In the genomic region with DNA sequence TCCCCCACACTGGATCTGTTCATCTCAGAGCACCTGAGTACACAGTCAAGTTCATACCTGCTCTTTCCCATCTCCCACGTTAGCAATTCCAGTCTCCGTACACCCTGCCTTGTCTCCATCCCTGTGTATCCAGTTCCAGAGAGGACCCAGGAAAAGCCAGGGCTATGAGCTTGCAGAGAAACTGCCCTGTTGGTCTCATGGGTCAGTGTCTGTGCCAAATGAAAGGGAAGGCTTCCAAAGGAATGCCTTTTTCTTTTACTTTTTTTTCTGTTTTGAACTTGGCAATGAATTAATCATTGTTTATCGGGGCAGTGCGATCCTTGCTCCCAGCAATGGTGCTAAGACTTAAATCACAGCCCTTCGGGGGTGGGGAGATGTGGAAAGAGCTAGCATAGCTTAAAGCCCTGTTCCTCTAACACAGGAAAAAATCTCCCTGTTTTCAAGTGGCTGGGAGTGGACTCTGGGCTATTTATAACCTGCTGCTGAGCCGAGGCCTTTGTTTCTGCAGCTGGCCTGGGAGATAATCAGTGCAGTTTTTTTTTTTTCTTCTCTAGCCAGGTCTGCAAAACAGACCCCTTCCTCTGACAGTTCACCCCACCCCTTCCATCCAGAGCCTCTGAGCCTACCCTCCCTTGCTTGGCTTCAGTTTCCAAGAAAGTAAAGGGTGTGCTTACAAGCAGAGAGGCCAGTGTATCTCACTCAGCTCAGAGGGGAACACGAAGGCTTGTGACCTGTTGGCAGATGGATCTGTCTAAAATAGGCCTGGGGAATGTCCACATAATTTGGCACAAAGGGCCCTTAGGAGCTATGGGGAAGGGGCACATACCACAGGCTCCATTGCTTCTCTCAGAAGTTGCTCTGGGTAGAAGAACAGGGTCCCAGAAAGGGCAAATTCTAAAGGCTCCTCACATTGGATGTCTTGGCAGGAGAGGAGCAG, we compare ENCODE assay signal across 8 mouse cellular contexts.
DNase-seq lines count a peak whose midpoint lies in the region; ATAC-seq lines count a peak whose summit lies in the region.

No protein-coding gene starts in this region.

- WGBS in forebrain, embryonic 10.5 days, result 28% methylated on average over 7 of the region's 7 CpGs
- WGBS in limb, embryonic 11.5 days, result 22% methylated on average over 7 of the region's 7 CpGs
- 7% methylated on average over 7 of the region's 7 CpGs for WGBS in midbrain, embryonic 13.5 days

- no peak overlapping the region for H3K4me2 ChIP-seq in limb, embryonic 11.5 days (ENCODE audit: low read depth, severe bottlenecking)
- no peak overlapping the region for H3K4me2 ChIP-seq in midbrain, embryonic 13.5 days (replicated peaks)

- no peaks in the 10 kb centered on the region for H3K9me3 ChIP-seq in forebrain, embryonic 10.5 days
- H3K9me3 ChIP-seq in limb, embryonic 11.5 days (ENCODE audit: control insufficient read depth, low read length), result no peaks in the 10 kb centered on the region
- H3K9me3 ChIP-seq in midbrain, embryonic 13.5 days, result no peaks in the 10 kb centered on the region

- no peaks in the 10 kb centered on the region for H3K36me3 ChIP-seq in forebrain, embryonic 10.5 days (replicated peaks)
- H3K36me3 ChIP-seq in limb, embryonic 11.5 days (ENCODE audit: control insufficient read depth, insufficient read depth, low read length), result no peaks in the 10 kb centered on the region
- H3K36me3 ChIP-seq in midbrain, embryonic 13.5 days, result no peaks in the 10 kb centered on the region

- DNase-seq in gastrocnemius, adult 18-20 months (ENCODE audit: low spot score), result peak; percentile 29
- no peak for DNase-seq in gastrocnemius, adult 8-10 months (ENCODE audit: low spot score in 2 of 2)
- peak; percentile 33 for DNase-seq in forebrain, embryonic 10.5 days (ENCODE audit: extremely low spot score, low spot score)
- peak; percentile 56 to 75 for DNase-seq in heart, postnatal 36 days
- DNase-seq in limb, embryonic 11.5 days (ENCODE audit: low spot score), result peak; percentile 42

- H3K4me3 ChIP-seq in forebrain, embryonic 10.5 days, result peak overlapping the region; percentile 25
- no peak overlapping the region for H3K4me3 ChIP-seq in limb, embryonic 11.5 days (ENCODE audit: low read depth, low read length)
- no peak overlapping the region for H3K4me3 ChIP-seq in midbrain, embryonic 13.5 days (replicated peaks)

- H3K27ac ChIP-seq in forebrain, embryonic 10.5 days, result peak overlapping the region; percentile 86
- peak overlapping the region; percentile 68 for H3K27ac ChIP-seq in limb, embryonic 11.5 days (replicated peaks; ENCODE audit: low read depth, low read length)
- peak overlapping the region; percentile 67 for H3K27ac ChIP-seq in midbrain, embryonic 13.5 days

- intact Hi-C loops in heart, postnatal 36 days (cut with DNase I), result loop anchor here (2.0 to 5.0 kb wide), 3 partner anchors 50 to 117 kb away; no protein-coding TSS in a partner anchor

- H3K27me3 ChIP-seq in forebrain, embryonic 10.5 days (ENCODE audit: poor library complexity, severe bottlenecking), result no peaks in the 10 kb centered on the region
- H3K27me3 ChIP-seq in limb, embryonic 11.5 days (ENCODE audit: control insufficient read depth, insufficient read depth, low read length), result no peaks in the 10 kb centered on the region
- no peaks in the 10 kb centered on the region; the same call in 1 of the 2 replicates for H3K27me3 ChIP-seq in midbrain, embryonic 13.5 days

- H3K9ac ChIP-seq in limb, embryonic 11.5 days (ENCODE audit: low read length), result no peak overlapping the region
- H3K9ac ChIP-seq in midbrain, embryonic 13.5 days (replicated peaks), result 0 out of 2 replicates have a peak overlapping the region, but pooled peaks have one; percentile 7

- H3K4me1 ChIP-seq in forebrain, embryonic 10.5 days, result peaks cover 48% of the 10 kb centered on the region
- H3K4me1 ChIP-seq in limb, embryonic 11.5 days (ENCODE audit: control insufficient read depth, insufficient read depth, low read length), result peaks cover 10% of the 10 kb centered on the region
- H3K4me1 ChIP-seq in midbrain, embryonic 13.5 days (replicated peaks), result peaks cover 24% of the 10 kb centered on the region

- ATAC-seq in limb, embryonic 11.5 days (ENCODE audit: insufficient number of reproducible peaks, low FRiP score, low TSS enrichment, low read depth), result peak; percentile 56
- peak; percentile 80 for ATAC-seq in midbrain, embryonic 13.5 days
- no peak for ATAC-seq in erythroblast, adult 5-6 weeks (replicated peaks; ENCODE audit: low FRiP score, poor library complexity, severe bottlenecking)
- ATAC-seq in cerebellum, adult (ENCODE audit: insufficient number of reproducible peaks, low FRiP score, low TSS enrichment), result no peak

Comparison
In these comparisons a context has a peak if more than half of its experiments do, and no peak if none do; other contexts are left out.
1. DNase-seq: peak in gastrocnemius, adult 18-20 months (single experiment), forebrain, embryonic 10.5 days (single experiment), heart, postnatal 36 days (2 of 2) and limb, embryonic 11.5 days (single experiment); none in gastrocnemius, adult 8-10 months (0 of 2).
2. ATAC-seq: peak in limb, embryonic 11.5 days (single experiment) and midbrain, embryonic 13.5 days (single experiment); none in erythroblast, adult 5-6 weeks (single experiment) and cerebellum, adult (single experiment).
3. Peak in every context shown above with its lines, with median percentiles within 50 percentile points of each other: H3K27ac ChIP-seq.